Mouse (Mus musculus) urinary bladder, postnatal 4 days (tissue): ENCODE measurements around the gene Hist2h2aa2.
A peak's percentile ranks its signal among the peaks of the same experiment; 100 is the strongest.
"Not testable (repeated sequence)": the region's sequence is repeated elsewhere in the genome, so short reads cannot be mapped to it uniquely, and the experiment has no call there.

Experiments used
- DNase-seq, 2 experiments: peaks; one replicate each; pipeline ENCODE4 v3.0.0; 2021 to 2022; ENCODE audit warnings: low spot score in 2 of 2

The Hist2h2aa2 gene

GRCm38 (mm10) chr3:96261623-96262022, 21.5 kb upstream of the Hist2h2aa2 start:
- DNase-seq: no peak

- DNase-seq: no peak
Observed at GRCm38 (mm10) chr3:96260220-96260619, 20.1 kb upstream of the Hist2h2aa2 start.

- DNase-seq: no peak
Observed at GRCm38 (mm10) chr3:96257190-96257589, 17.1 kb upstream of the Hist2h2aa2 start.

GRCm38 (mm10) chr3:96255926-96256593, 16.0 kb upstream of the Hist2h2aa2 start:
- no peak for DNase-seq

- no peak for DNase-seq
Observed at GRCm38 (mm10) chr3:96254683-96255355, 14.7 kb upstream of the Hist2h2aa2 start.

- no peak for DNase-seq
Observed at GRCm38 (mm10) chr3:96251787-96252186, 11.7 kb upstream of the Hist2h2aa2 start.

- DNase-seq: no peak
Observed at GRCm38 (mm10) chr3:96250890-96251289, 10.8 kb upstream of the Hist2h2aa2 start.

GRCm38 (mm10) chr3:96249034-96249345, 8.9 kb upstream of the Hist2h2aa2 start:
- DNase-seq: no peak

GRCm38 (mm10) chr3:96248141-96249033, 8.3 kb upstream of the Hist2h2aa2 start:
- no peak for DNase-seq

- DNase-seq: no peak
Observed at GRCm38 (mm10) chr3:96247356-96248140, 7.5 kb upstream of the Hist2h2aa2 start.

GRCm38 (mm10) chr3:96246427-96246856, 6.4 kb upstream of the Hist2h2aa2 start, which contains the start of gene Hist2h3c1:
Gene Hist2h3c1 (plus strand): TSS chr3:96246685.
- not testable (repeated sequence) for DNase-seq

- DNase-seq: not testable (repeated sequence)
Observed at GRCm38 (mm10) chr3:96246018-96246417, 5.9 kb upstream of the Hist2h2aa2 start.

- DNase-seq: peak; percentile 80 to 83
Observed at GRCm38 (mm10) chr3:96245003-96245886, 5.2 kb upstream of the Hist2h2aa2 start, which contains the start of gene Hist2h2aa1. Gene Hist2h2aa1 (plus strand): TSS chr3:96245497.

- no peak for DNase-seq
Observed at GRCm38 (mm10) chr3:96243921-96244572, 4.0 kb upstream of the Hist2h2aa2 start.

- DNase-seq: no peak
Observed at GRCm38 (mm10) chr3:96240799-96241197, 722 bp upstream of the Hist2h2aa2 start.

GRCm38 (mm10) chr3:96238954-96239793, 902 bp downstream of the Hist2h2aa2 start, which contains the start of gene Hist2h3c2:
Gene Hist2h3c2 (minus strand): TSS chr3:96239127.
- peak in 1 of 2 experiments; percentile 69 for DNase-seq

GRCm38 (mm10) chr3:96237904-96238511, 2.1 kb downstream of the Hist2h2aa2 start:
- DNase-seq: no peak

GRCm38 (mm10) chr3:96237335-96237903, 2.7 kb downstream of the Hist2h2aa2 start:
- DNase-seq: no peak
